Mouse (Mus musculus): ENCODE results near the gene Sobp.

Gene Sobp

DNA sequence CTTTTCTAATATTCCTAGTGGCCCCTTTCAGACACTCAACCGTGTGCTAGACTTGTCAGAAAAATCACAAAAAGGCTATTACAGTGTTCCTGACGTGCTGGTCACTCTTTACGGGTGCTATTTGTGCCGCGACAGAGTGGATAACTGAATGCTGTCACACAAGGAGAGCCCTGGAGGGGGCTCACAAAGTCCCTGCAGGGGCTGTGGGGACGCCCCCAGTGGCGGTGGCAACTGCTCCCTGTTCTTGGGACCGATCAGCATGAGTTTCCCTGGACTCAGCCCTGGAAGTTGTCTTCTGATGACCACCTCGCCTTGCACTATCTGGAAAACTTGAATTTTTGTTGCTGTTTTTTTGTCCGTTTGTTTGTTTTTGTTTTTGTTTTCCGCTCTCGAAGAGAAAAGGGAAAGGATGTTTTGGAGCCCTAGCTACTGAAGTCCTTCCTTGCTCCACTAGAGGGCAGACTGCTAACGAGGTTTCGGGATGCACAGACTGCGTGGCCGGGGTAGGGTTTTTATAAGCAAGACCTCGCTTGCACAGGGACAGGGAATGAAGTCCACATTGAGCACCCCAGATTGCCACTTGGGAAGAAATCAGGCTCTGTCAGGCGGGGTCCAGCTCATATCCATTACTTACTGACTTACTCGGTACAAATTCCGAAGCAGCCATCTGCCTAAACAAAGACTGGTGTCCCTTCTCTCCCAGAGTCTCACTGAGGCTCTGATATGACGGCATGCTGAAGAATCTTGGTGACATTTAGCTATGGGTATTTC is 216.3 kb downstream of the Sobp start:
- ChIA-PET CTCF (interaction anchor here (0.5 to 3.9 kb wide), 37 partner anchors 9 to 1475 kb away, joined by 3 to 48 read pairs (median 4); no protein-coding TSS in a partner anchor), POLR2A (interaction anchor here in 3 of 4 experiments (0.6 to 1.7 kb wide), 16 partner anchors 10 to 314 kb away, joined by 3 to 8 read pairs (median 3); no protein-coding TSS in a partner anchor)

DNA sequence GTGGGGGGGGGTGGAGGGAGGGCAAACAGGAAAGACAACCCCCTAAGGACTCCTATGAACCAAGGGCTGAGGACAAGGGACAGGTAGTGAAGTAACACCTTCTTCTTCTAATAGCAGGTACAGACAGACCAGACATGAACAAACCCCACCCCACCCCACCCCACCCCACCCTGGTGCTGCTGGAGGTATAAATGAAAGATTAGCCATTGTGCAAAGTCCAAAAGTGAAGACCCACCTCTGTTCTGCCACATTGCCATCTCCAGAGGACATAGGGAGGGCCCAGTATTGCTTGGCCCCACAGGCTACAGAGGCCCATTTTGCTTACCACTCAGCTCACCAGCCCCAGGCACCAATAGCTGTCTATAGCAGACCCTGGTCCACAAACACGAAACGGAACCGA is 219.1 kb downstream of the Sobp start:
- CTCF ChIA-PET, result interaction anchor here in 2 of 4 experiments (0.8 to 1.3 kb wide), 3 partner anchors 14 to 34 kb away, joined by 3 to 4 read pairs (median 3); no protein-coding TSS in a partner anchor
- POLR2A ChIA-PET, result interaction anchor here in 1 of 4 experiments (0.6 kb wide), 1 partner anchor 437 kb away, joined by 3 read pairs; no protein-coding TSS in a partner anchor

- ChIA-PET CTCF (interaction anchor here in 1 of 4 experiments (0.6 to 2.7 kb wide), 2 partner anchors 19 to 588 kb away, joined by 4 to 12 read pairs; no protein-coding TSS in a partner anchor), POLR2A (interaction anchor here in 1 of 4 experiments (0.6 to 0.8 kb wide), 2 partner anchors 15 to 81 kb away, joined by 3 to 5 read pairs; no protein-coding TSS in a partner anchor)
These were observed 220.7 kb downstream of the Sobp start for GRCm38 (mm10) chr10:42953601-42954000.
